Mouse (Mus musculus) neural tube, embryonic 11.5 days (tissue): ENCODE measurements around the gene Bbs9. TPM values are rescaled to one million over a fixed set of nuclear protein-coding genes. Genes with fewer than 3 reads are reported as not detected.

Experiments used
- ATAC-seq: fragments of 200-750 bp; cut with Nextera tagmentation; 2 replicates; pipeline ENCODE4 v1.8.0; 2017; ENCODE audit warnings: moderate number of reproducible peaks, mild to moderate bottlenecking, moderate TSS enrichment, moderate library complexity; ENCODE audit not compliant: insufficient read depth, low FRiP score, low TSS enrichment
- DNase-seq: peaks from one replicate; pipeline ENCODE4 v3.0.0-alpha.2; 2015; ENCODE audit warnings: low spot score
- H3K27ac ChIP-seq: fragments of 300-500 bp; sonication (generic); 2 replicates; pipeline ENCODE4 v1.5.1; 2014; ENCODE audit warnings: low read depth, mild to moderate bottlenecking, low read length
- H3K27me3 ChIP-seq: fragments of 300-500 bp; sonication (generic); 2 replicates; pipeline ENCODE4 v1.6.1; 2014; ENCODE audit warnings: mild to moderate bottlenecking, low read length, mixed read lengths; ENCODE audit not compliant: control insufficient read depth, insufficient read depth
- H3K36me3 ChIP-seq: fragments of 300-500 bp; sonication (generic); 2 replicates; pipeline ENCODE4 v1.6.1; 2014; ENCODE audit warnings: mild to moderate bottlenecking, low read length, moderate library complexity, mixed read lengths; ENCODE audit not compliant: control insufficient read depth, insufficient read depth
- H3K4me1 ChIP-seq: fragments of 300-500 bp; sonication (generic); 2 replicates; pipeline ENCODE4 v1.6.1; 2014; ENCODE audit warnings: low read length, mixed read lengths; ENCODE audit not compliant: control insufficient read depth, insufficient read depth
- H3K4me2 ChIP-seq: fragments of 300-500 bp; sonication (generic); 2 replicates; pipeline ENCODE4 v1.6.1; 2014; ENCODE audit warnings: low read depth, mild to moderate bottlenecking, moderate library complexity
- H3K4me3 ChIP-seq: fragments of 300-500 bp; sonication (generic); 2 replicates; pipeline ENCODE4 v1.5.1; 2014; ENCODE audit warnings: low read depth, low read length
- H3K9ac ChIP-seq: fragments of 300-500 bp; sonication (generic); 2 replicates; pipeline ENCODE4 v1.6.1; 2014; ENCODE audit warnings: mild to moderate bottlenecking, low read length
- H3K9me3 ChIP-seq: fragments of 300-500 bp; sonication (generic); 2 replicates; pipeline ENCODE4 v1.6.1; 2016; ENCODE audit warnings: low read length; ENCODE audit not compliant: control insufficient read depth
- WGBS: fragments of 180-500 bp; shearing (Covaris S2); extraction: QIAGEN DNeasy Blood & Tissue Kit; methylation state at CpG from one replicate; pipeline ENCODE4 v1.1.7; 2014; 5-methylcytosine and 5-hydroxymethylcytosine counted together
- polyA plus RNA-seq: library from polyadenylated mRNA; unstranded; fragments of >200 nt; fragmentation: Nextera tagmentation; extraction: Ambion mirVana; gene quantifications from 2 replicates; pipeline ENCODE4 v1.2.1, GENCODE M21; 2014

Bbs9 gene
- polyA plus RNA-seq, 1 experiment from 2014 or later = 16.9 TPM

DNA sequence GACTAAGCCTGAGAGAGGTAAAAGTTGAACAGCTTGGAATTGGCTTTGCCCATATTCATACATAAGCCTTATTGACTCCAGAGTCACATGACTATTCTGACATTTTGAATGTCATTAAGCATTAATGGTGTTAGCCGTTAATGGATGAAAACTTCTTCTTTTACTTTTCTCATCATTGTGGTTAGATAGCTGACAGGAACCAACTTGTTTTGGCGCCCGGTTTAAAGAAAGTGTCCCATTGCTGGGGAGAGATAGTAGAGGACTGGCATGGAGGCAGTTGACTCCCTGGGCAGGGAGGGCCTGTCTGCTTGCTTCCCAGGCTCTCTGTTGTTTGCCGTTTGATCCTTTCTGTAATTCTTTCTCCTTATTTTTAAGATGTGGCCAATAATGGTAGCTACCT lies 312.9 kb downstream of the Bbs9 start:
- no peak for DNase-seq
- no peaks in the 10 kb centered on the region for H3K4me1 ChIP-seq
- no peak overlapping the region for H3K4me3 ChIP-seq
- no peaks in the 10 kb centered on the region for H3K9me3 ChIP-seq
- WGBS = 90% methylated on average over 4 of the region's 4 CpGs
- H3K27ac ChIP-seq = no peak overlapping the region
- no peaks in the 10 kb centered on the region for H3K36me3 ChIP-seq
- H3K4me2 ChIP-seq = no peak overlapping the region
- H3K27me3 ChIP-seq = no peaks in the 10 kb centered on the region
- no peak for ATAC-seq
- H3K9ac ChIP-seq = no peak overlapping the region

- Histone ChIP-seq H3K27ac (no peak overlapping the region), H3K4me2 (no peak overlapping the region), H3K9ac (no peak overlapping the region), H3K9me3 (no peaks in the 10 kb centered on the region), H3K36me3 (no peaks in the 10 kb centered on the region), H3K4me1 (no peaks in the 10 kb centered on the region), H3K27me3 (no peaks in the 10 kb centered on the region), H3K4me3 (no peak overlapping the region)
- no peak for DNase-seq
- ATAC-seq = no peak
- 88% methylated on average over 4 of the region's 4 CpGs for WGBS
Measured at GRCm38 (mm10) chr9:22788850-22789249, 313.3 kb downstream of the Bbs9 start.

DNA sequence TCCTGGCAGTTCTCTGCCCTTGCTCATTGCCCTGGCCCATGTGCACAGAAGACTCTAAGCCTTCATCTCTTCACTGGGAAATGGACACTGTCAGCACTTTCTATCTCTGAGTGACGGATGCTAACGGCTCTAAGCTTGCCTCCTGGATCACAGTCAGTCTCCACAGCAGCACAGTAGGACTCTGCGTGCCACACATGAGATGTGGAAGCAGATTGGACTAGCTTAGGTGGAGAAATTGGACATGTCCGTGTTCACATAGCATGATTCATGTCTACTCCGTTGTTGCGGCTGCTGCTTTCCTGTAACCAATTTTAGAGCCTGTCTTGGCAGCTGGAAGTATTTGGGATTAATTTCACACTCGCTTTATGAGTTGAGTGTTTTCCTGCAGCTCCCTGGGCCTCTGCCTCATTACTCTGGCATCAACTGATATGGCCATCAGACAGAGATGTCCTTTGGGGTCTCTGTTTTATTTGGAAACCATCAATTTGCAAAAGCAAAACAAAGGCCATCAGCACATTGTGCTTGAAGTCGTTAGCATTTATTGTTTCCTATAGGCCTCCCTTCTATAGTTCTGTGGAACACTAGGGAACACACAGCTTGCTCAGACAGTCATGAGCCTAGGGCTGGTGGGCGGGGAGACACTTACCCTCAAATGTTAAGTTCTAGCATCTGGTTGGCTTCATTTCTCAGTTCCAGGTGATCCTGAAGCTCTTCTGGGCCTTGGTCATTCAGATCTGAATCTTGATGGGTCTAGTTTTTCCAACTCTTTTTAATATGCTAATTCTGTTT lies 314.1 kb downstream of the Bbs9 start:
- 72% methylated on average over 9 of the region's 9 CpGs for WGBS
- no peak for DNase-seq

DNA sequence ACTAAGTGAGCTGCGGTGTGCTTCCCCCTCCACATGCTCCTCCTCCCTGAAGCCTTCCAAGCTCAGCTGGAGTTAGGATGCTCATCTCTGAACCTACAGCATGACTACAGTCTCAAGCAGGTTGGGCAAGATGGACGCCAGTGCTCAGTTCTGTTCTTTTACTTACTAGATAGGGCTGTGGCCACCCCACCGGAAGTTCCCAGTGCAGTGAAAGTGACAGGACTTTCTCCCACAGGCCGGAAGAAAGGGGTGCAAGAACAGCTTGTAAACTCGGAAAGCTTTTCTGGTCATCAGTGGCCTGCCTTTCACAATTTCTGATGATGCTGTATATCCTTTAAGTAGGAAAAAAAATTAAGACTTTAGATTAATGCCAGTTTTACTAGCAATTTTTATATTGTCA lies 315.7 kb downstream of the Bbs9 start:
- DNase-seq (no peak), ATAC-seq (no peak)
- H3K9ac ChIP-seq = no peak overlapping the region
- H3K4me3 ChIP-seq = no peak overlapping the region
- H3K27ac ChIP-seq = no peak overlapping the region
- 90% methylated on average over 5 of the region's 5 CpGs for WGBS
- H3K9me3 ChIP-seq = no peaks in the 10 kb centered on the region
- H3K4me2 ChIP-seq = no peak overlapping the region
- H3K4me1 ChIP-seq = no peaks in the 10 kb centered on the region
- no peaks in the 10 kb centered on the region for H3K36me3 ChIP-seq
- H3K27me3 ChIP-seq = no peaks in the 10 kb centered on the region

More for the DNA sequence above, 314.1 kb downstream of the Bbs9 start:
- no peaks in the 10 kb centered on the region for H3K4me1 ChIP-seq
- H3K9ac ChIP-seq = no peak overlapping the region
- H3K36me3 ChIP-seq = no peaks in the 10 kb centered on the region
- H3K27me3 ChIP-seq = no peaks in the 10 kb centered on the region
- no peak overlapping the region for H3K27ac ChIP-seq
- H3K4me3 ChIP-seq = no peak overlapping the region
- H3K9me3 ChIP-seq = no peaks in the 10 kb centered on the region
- no peak overlapping the region for H3K4me2 ChIP-seq
- no peak for ATAC-seq

DNA sequence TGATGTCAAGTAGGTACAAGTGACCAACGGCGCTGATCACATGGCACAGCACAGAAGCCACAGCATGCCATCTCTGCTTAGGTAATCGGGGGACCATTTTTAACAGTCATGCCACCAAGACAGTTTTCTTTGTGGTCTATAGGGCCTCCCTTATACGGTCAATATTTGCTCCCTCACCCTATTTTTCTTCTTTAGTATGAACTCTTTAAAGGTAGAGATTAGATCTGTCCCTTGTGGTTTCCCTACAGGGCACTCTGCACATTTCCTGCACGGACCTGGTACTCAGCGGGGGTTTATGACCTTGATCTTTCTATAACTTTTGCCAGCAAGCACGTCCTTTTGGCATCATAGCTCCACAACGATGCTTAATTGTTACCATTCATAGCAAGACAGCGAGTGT lies 316.2 kb downstream of the Bbs9 start:
- H3K4me2 ChIP-seq = no peak overlapping the region
- 77% methylated on average over 9 of the region's 9 CpGs for WGBS
- no peaks in the 10 kb centered on the region for H3K27me3 ChIP-seq
- ATAC-seq = no peak
- DNase-seq = no peak
- H3K4me1 ChIP-seq = no peaks in the 10 kb centered on the region
- no peaks in the 10 kb centered on the region for H3K36me3 ChIP-seq
- H3K4me3 ChIP-seq = no peak overlapping the region
- no peak overlapping the region for H3K9ac ChIP-seq
- no peaks in the 10 kb centered on the region for H3K9me3 ChIP-seq
- no peak overlapping the region for H3K27ac ChIP-seq

DNA sequence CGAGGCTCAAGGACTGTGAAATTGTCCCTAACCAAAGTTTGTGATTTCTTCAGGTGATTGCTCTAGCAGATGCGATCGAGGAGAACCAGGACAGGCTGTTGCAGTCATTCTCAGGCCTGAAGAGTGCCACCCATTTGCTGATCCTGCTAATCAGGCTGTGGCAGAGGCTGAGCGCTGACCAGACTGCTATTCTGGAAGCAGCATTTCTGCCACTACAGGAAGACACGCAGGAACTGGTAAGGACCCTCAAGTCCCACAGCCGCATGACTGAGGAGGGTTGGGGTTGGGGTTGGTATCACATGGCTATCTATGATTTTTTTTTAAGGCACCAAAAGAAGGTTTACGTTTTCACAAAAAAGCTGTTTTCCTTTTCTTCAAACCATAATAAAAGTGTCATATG lies 318.2 kb downstream of the Bbs9 start:
- no peak overlapping the region for H3K27ac ChIP-seq
- no peak for ATAC-seq
- WGBS = 58% methylated on average over 7 of the region's 7 CpGs
- no peak overlapping the region for H3K4me2 ChIP-seq
- H3K4me1 ChIP-seq = no peaks in the 10 kb centered on the region
- H3K9me3 ChIP-seq = no peaks in the 10 kb centered on the region
- H3K36me3 ChIP-seq = no peaks in the 10 kb centered on the region
- no peak overlapping the region for H3K4me3 ChIP-seq
- no peak for DNase-seq
- no peak overlapping the region for H3K9ac ChIP-seq
- H3K27me3 ChIP-seq = no peaks in the 10 kb centered on the region

DNA sequence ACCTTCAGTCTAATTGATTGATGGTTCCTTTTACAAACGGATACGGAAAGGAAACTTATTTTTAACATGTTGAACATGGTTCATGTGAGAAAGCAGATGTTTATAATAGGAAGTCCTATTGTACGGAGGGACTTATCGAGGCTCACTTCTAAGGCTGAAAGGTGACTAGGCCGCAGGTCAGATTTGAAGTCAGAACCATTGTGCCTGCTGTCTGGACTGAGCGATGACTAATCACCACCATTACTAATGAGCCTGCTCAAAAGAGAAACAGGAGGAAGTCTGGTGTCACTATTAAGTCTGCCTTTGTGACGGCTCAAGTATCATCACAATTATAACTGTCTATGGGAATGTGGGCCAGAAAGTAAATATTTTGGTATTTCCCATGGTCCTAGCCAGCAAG lies 325.2 kb downstream of the Bbs9 start:
- H3K36me3 ChIP-seq = no peaks in the 10 kb centered on the region

GRCm38 (mm10) chr9:22805981-22806380 lies 330.5 kb downstream of the Bbs9 start:
- no peak for DNase-seq
- H3K4me3 ChIP-seq = no peak overlapping the region

More for the DNA sequence above, 325.2 kb downstream of the Bbs9 start:
- Histone ChIP-seq H3K27me3 (no peaks in the 10 kb centered on the region), H3K9me3 (no peaks in the 10 kb centered on the region), H3K4me1 (no peaks in the 10 kb centered on the region), H3K9ac (no peak overlapping the region), H3K4me3 (no peak overlapping the region), H3K27ac (no peak overlapping the region), H3K4me2 (no peak overlapping the region)
- 65% methylated on average over 7 of the region's 7 CpGs for WGBS
- ATAC-seq (no peak), DNase-seq (no peak)

GRCm38 (mm10) chr9:22806494-22806893 lies 331.0 kb downstream of the Bbs9 start:
- no peak overlapping the region for H3K27ac ChIP-seq
- no peak overlapping the region for H3K4me2 ChIP-seq
- ATAC-seq (no peak), DNase-seq (no peak)
- no peaks in the 10 kb centered on the region for H3K9me3 ChIP-seq
- H3K36me3 ChIP-seq = no peaks in the 10 kb centered on the region
- no peaks in the 10 kb centered on the region for H3K27me3 ChIP-seq
- WGBS = 64% methylated on average over 5 of the region's 5 CpGs
- no peaks in the 10 kb centered on the region for H3K4me1 ChIP-seq
- H3K4me3 ChIP-seq = no peak overlapping the region
- no peak overlapping the region for H3K9ac ChIP-seq

More at GRCm38 (mm10) chr9:22805981-22806380, 330.5 kb downstream of the Bbs9 start:
- H3K4me1 ChIP-seq = no peaks in the 10 kb centered on the region
- H3K4me2 ChIP-seq = no peak overlapping the region
- H3K9me3 ChIP-seq = no peaks in the 10 kb centered on the region
- no peaks in the 10 kb centered on the region for H3K27me3 ChIP-seq
- no peaks in the 10 kb centered on the region for H3K36me3 ChIP-seq
- 90% methylated on average over 1 of the region's 1 CpGs for WGBS
- no peak overlapping the region for H3K9ac ChIP-seq
- no peak overlapping the region for H3K27ac ChIP-seq
- ATAC-seq = no peak
